Mouse (Mus musculus): Measurements from ENCODE around the gene Srbd1. TPM values are rescaled to one million over a fixed set of nuclear protein-coding genes. Genes with fewer than 3 reads are reported as not detected.
A peak's percentile ranks its signal among the peaks of the same experiment; 100 is the strongest.

Gene Srbd1
- polyA plus RNA-seq, 1 experiment from 2014 or later = 9.6 TPM

- Histone ChIP-seq H3K36me3 (ENCODE audit: control insufficient read depth, insufficient read depth, low read length) (no peaks in the 10 kb centered on the region), H3K27ac (ENCODE audit: low read depth, low read length) (no peak overlapping the region), H3K4me2 (ENCODE audit: low read length) (no peak overlapping the region), H3K27me3 (replicated peaks; ENCODE audit: control insufficient read depth, insufficient read depth, low read length) (no peaks in the 10 kb centered on the region), H3K9ac (ENCODE audit: low read length) (no peak overlapping the region), H3K4me3 (ENCODE audit: low read depth, low read length) (no peak overlapping the region), H3K4me1 (ENCODE audit: control insufficient read depth, insufficient read depth, low read length) (no peaks in the 10 kb centered on the region), H3K9me3 (replicated peaks; ENCODE audit: control insufficient read depth, low read length) (no peaks in the 10 kb centered on the region)
- ATAC-seq (no peak), DNase-seq (ENCODE audit: low spot score) (no peak)
- whole genome bisulfite sequencing = 93% methylated on average over 3 of the region's 3 CpGs
These were observed 77.5 kb downstream of the Srbd1 start for GRCm38 (mm10) chr17:86067444-86067843.

DNA sequence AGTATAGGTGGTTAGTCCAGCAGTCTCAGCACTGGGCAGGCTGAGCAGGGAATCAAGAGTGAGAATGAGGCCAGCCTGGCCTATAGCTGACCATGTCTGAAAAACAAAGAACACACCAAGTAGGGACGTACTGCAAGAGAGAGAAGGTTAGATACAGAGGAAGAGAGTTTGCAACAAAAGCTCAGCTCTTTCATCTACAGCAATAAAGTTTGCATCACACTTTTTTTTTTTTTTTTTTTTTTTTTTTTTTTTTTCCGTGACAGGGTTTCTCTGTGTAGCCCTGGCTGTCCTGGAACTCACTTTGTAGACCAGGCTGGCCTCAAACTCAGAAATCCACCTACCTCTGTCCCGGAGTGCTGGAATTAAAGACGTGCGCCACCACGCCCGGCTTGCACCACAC lies 79.1 kb downstream of the Srbd1 start:
- Histone ChIP-seq H3K4me2 (ENCODE audit: low read length) (no peak overlapping the region), H3K4me3 (ENCODE audit: low read depth, low read length) (no peak overlapping the region), H3K9me3 (replicated peaks; ENCODE audit: control insufficient read depth, low read length) (no peaks in the 10 kb centered on the region), H3K36me3 (ENCODE audit: control insufficient read depth, insufficient read depth, low read length) (no peaks in the 10 kb centered on the region), H3K27me3 (replicated peaks; ENCODE audit: control insufficient read depth, insufficient read depth, low read length) (no peaks in the 10 kb centered on the region), H3K9ac (ENCODE audit: low read length) (no peak overlapping the region), H3K4me1 (ENCODE audit: control insufficient read depth, insufficient read depth, low read length) (no peaks in the 10 kb centered on the region), H3K27ac (ENCODE audit: low read depth, low read length) (no peak overlapping the region)
- 85% methylated on average over 7 of the region's 7 CpGs for WGBS
- ATAC-seq = no peak
- no peak for DNase-seq (ENCODE audit: low spot score)

DNA sequence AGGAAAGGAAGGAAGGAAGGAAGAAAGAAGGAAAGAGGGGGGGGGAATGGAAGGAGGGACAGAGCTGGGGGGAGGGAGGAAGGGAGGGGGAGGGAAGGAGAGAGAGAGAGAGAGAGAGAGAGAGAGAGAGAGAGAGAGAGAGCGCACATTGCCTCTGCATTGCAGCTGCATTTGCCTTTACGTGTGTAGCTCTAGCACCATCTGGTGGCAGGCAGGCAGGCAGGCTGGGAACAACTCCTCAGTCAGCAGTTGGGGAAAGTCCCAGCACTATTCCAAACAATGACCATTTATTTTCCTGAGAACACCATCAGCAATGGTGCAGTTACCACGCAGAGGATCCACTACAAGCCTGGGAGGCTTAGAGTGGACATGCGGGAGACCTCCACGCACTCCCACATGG lies 81.5 kb downstream of the Srbd1 start:
- no peak overlapping the region for H3K4me2 ChIP-seq (ENCODE audit: low read length)
- H3K27ac ChIP-seq (ENCODE audit: low read depth, low read length) = no peak overlapping the region
- DNase-seq (ENCODE audit: low spot score) (peak; percentile 83), ATAC-seq (peak; percentile 63; the same call in 1 of the 2 replicates)
- H3K36me3 ChIP-seq (ENCODE audit: control insufficient read depth, insufficient read depth, low read length) = no peaks in the 10 kb centered on the region
- H3K9me3 ChIP-seq (replicated peaks; ENCODE audit: control insufficient read depth, low read length) = no peaks in the 10 kb centered on the region
- no peaks in the 10 kb centered on the region for H3K27me3 ChIP-seq (replicated peaks; ENCODE audit: control insufficient read depth, insufficient read depth, low read length)
- no peaks in the 10 kb centered on the region for H3K4me1 ChIP-seq (ENCODE audit: control insufficient read depth, insufficient read depth, low read length)
- WGBS = 12% methylated on average over 5 of the region's 5 CpGs
- no peak overlapping the region for H3K9ac ChIP-seq (ENCODE audit: low read length)
- no peak overlapping the region for H3K4me3 ChIP-seq (ENCODE audit: low read depth, low read length)

DNA sequence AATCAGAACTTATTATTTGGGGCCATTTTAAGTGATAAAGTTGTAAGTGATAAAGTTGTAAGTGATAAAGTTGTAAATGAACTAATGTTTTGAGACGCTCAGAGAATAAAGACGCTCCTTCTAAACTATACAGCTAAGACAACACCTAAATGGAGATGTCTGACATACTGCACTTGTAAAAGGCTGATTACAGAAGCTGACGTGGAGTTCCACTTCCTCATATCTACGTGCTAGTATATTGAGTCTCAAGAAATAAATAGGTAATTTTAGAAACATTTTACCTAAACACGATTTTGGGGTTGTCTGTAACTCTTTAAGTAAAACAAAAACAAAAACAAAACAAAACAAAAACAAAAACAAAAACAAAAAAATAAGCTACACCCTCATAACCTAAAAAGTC lies 84.1 kb downstream of the Srbd1 start:
- ATAC-seq = no peak
- WGBS = 91% methylated on average over 5 of the region's 5 CpGs

DNA sequence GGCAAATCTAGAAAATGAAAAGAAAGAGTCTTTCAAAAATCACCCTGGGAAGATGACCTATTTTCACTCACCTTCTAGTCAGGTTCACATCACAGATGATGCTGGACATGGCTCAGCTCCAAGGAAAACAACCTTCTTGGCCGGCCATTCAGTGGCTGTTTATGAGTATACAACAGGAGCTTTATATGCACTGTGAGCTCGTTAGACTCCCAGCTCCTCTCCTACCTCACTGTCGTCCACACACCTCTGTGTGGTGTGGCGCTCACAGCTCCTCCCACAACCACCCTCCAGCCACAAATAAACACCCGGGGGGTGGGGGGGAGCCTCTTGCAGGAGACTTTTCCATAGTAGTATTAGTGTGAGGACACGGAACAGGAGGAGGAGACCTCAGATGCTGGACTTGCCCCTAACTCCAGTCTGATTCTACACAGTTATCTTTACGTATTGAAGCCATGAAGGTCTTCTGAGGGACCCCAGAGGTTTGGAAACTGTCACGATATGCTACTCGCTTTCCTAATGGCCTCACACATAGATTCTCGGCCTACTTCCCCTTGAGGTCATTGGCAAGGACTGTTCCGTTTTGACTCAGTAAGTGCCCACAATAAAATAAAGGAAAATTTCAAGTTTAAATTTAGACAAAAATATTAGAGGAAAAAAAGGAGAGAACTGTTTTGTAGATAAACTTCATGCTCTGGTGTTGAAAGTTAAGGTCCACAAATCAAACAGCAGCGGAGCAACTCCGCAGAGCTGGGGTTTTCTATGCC lies 104.6 kb downstream of the Srbd1 start:
- peaks cover 4% of the 10 kb centered on the region; the same call in 1 of the 2 replicates for H3K4me1 ChIP-seq (ENCODE audit: control insufficient read depth, insufficient read depth, low read length)

More for the DNA sequence above, 84.1 kb downstream of the Srbd1 start:
- Histone ChIP-seq H3K36me3 (ENCODE audit: control insufficient read depth, insufficient read depth, low read length) (no peaks in the 10 kb centered on the region), H3K9me3 (replicated peaks; ENCODE audit: control insufficient read depth, low read length) (0 out of 2 replicates have a peak, but pooled peaks cover 3% of the 10 kb centered on the region), H3K4me1 (ENCODE audit: control insufficient read depth, insufficient read depth, low read length) (no peaks in the 10 kb centered on the region), H3K9ac (ENCODE audit: low read length) (no peak overlapping the region), H3K4me3 (ENCODE audit: low read depth, low read length) (no peak overlapping the region), H3K4me2 (ENCODE audit: low read length) (no peak overlapping the region), H3K27ac (ENCODE audit: low read depth, low read length) (no peak overlapping the region), H3K27me3 (replicated peaks; ENCODE audit: control insufficient read depth, insufficient read depth, low read length) (no peaks in the 10 kb centered on the region)
- no peak for DNase-seq (ENCODE audit: low spot score)

GRCm38 (mm10) chr17:86039741-86040140 lies 105.2 kb downstream of the Srbd1 start:
- Histone ChIP-seq H3K27ac (ENCODE audit: low read depth, low read length) (no peak overlapping the region), H3K27me3 (replicated peaks; ENCODE audit: control insufficient read depth, insufficient read depth, low read length) (no peaks in the 10 kb centered on the region), H3K4me1 (ENCODE audit: control insufficient read depth, insufficient read depth, low read length) (peaks cover 4% of the 10 kb centered on the region; the same call in 1 of the 2 replicates), H3K4me3 (ENCODE audit: low read depth, low read length) (no peak overlapping the region), H3K4me2 (ENCODE audit: low read length) (no peak overlapping the region), H3K36me3 (ENCODE audit: control insufficient read depth, insufficient read depth, low read length) (no peaks in the 10 kb centered on the region), H3K9me3 (replicated peaks; ENCODE audit: control insufficient read depth, low read length) (no peaks in the 10 kb centered on the region), H3K9ac (ENCODE audit: low read length) (no peak overlapping the region)
- WGBS = 68% methylated on average over 3 of the region's 3 CpGs
- DNase-seq (ENCODE audit: low spot score) (no peak), ATAC-seq (no peak)

More for the DNA sequence above, 104.6 kb downstream of the Srbd1 start:
- no peak for DNase-seq (ENCODE audit: low spot score)
- no peak overlapping the region for H3K9ac ChIP-seq (ENCODE audit: low read length)
- H3K36me3 ChIP-seq (ENCODE audit: control insufficient read depth, insufficient read depth, low read length) = no peaks in the 10 kb centered on the region
- H3K9me3 ChIP-seq (replicated peaks; ENCODE audit: control insufficient read depth, low read length) = no peaks in the 10 kb centered on the region
- WGBS = 66% methylated on average over 13 of the region's 13 CpGs
- no peaks in the 10 kb centered on the region for H3K27me3 ChIP-seq (replicated peaks; ENCODE audit: control insufficient read depth, insufficient read depth, low read length)
- 0 out of 2 replicates have a peak, but pooled peaks have one; percentile 42 for ATAC-seq
- no peak overlapping the region for H3K27ac ChIP-seq (ENCODE audit: low read depth, low read length)
- no peak overlapping the region for H3K4me2 ChIP-seq (ENCODE audit: low read length)
- H3K4me3 ChIP-seq (ENCODE audit: low read depth, low read length) = no peak overlapping the region

DNA sequence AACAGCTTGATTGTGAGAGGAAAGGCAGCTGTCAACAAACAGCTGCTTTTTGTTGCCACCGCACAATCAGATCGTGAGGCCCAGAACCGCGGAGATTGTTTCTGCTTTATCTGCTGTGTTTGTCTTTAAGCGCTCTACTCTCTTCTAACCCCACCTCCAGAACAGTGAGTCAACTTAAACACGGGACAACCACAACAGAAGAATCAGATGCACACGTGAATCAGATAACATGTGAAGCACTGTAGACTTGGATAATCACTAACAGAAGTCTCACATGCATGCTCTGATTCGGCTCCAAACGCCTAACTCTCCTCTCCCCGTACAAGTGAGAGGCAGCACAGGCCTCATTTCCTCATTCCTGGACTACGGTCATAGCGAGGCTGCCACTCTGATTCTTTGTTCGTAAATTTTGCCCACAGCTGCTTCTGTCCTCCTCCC lies 106.7 kb downstream of the Srbd1 start:
- 61% methylated on average over 13 of the region's 13 CpGs for WGBS
- no peaks in the 10 kb centered on the region for H3K9me3 ChIP-seq (replicated peaks; ENCODE audit: control insufficient read depth, low read length)
- peaks cover 4% of the 10 kb centered on the region; the same call in 1 of the 2 replicates for H3K4me1 ChIP-seq (ENCODE audit: control insufficient read depth, insufficient read depth, low read length)
- no peak overlapping the region for H3K27ac ChIP-seq (ENCODE audit: low read depth, low read length)
- H3K9ac ChIP-seq (ENCODE audit: low read length) = no peak overlapping the region
- ATAC-seq = peak; percentile 34; the same call in 1 of the 2 replicates
- H3K36me3 ChIP-seq (ENCODE audit: control insufficient read depth, insufficient read depth, low read length) = no peaks in the 10 kb centered on the region
- peak; percentile 24 for DNase-seq (ENCODE audit: low spot score)
- H3K4me3 ChIP-seq (ENCODE audit: low read depth, low read length) = no peak overlapping the region
- no peak overlapping the region for H3K4me2 ChIP-seq (ENCODE audit: low read length)
- no peaks in the 10 kb centered on the region for H3K27me3 ChIP-seq (replicated peaks; ENCODE audit: control insufficient read depth, insufficient read depth, low read length)

GRCm38 (mm10) chr17:86035576-86035975 lies 109.4 kb downstream of the Srbd1 start:
- no peak overlapping the region for H3K9ac ChIP-seq (ENCODE audit: low read length)
- no peak for ATAC-seq
- no peak overlapping the region for H3K27ac ChIP-seq (ENCODE audit: low read depth, low read length)
- H3K27me3 ChIP-seq (replicated peaks; ENCODE audit: control insufficient read depth, insufficient read depth, low read length) = no peaks in the 10 kb centered on the region
- DNase-seq (ENCODE audit: low spot score) = no peak
- H3K4me3 ChIP-seq (ENCODE audit: low read depth, low read length) = no peak overlapping the region
- H3K9me3 ChIP-seq (replicated peaks; ENCODE audit: control insufficient read depth, low read length) = no peaks in the 10 kb centered on the region
- H3K4me2 ChIP-seq (ENCODE audit: low read length) = no peak overlapping the region
- peaks cover 4% of the 10 kb centered on the region; the same call in 1 of the 2 replicates for H3K4me1 ChIP-seq (ENCODE audit: control insufficient read depth, insufficient read depth, low read length)
- H3K36me3 ChIP-seq (ENCODE audit: control insufficient read depth, insufficient read depth, low read length) = no peaks in the 10 kb centered on the region
- WGBS = 96% methylated on average over 3 of the region's 3 CpGs

- Histone ChIP-seq H3K36me3 (ENCODE audit: control insufficient read depth, insufficient read depth, low read length) (no peaks in the 10 kb centered on the region), H3K9ac (ENCODE audit: low read length) (no peak overlapping the region), H3K27ac (ENCODE audit: low read depth, low read length) (no peak overlapping the region), H3K9me3 (replicated peaks; ENCODE audit: control insufficient read depth, low read length) (no peaks in the 10 kb centered on the region), H3K4me1 (ENCODE audit: control insufficient read depth, insufficient read depth, low read length) (peaks cover 4% of the 10 kb centered on the region; the same call in 1 of the 2 replicates), H3K4me3 (ENCODE audit: low read depth, low read length) (no peak overlapping the region), H3K4me2 (ENCODE audit: low read length) (no peak overlapping the region), H3K27me3 (replicated peaks; ENCODE audit: control insufficient read depth, insufficient read depth, low read length) (no peaks in the 10 kb centered on the region)
- WGBS = 80% methylated on average over 12 of the region's 12 CpGs
- DNase-seq (ENCODE audit: low spot score) = no peak
- no peak for ATAC-seq
These were observed 109.8 kb downstream of the Srbd1 start for GRCm38 (mm10) chr17:86035146-86035545.
